Mouse (Mus musculus) liver, postnatal 0 days (tissue): ENCODE measurements around the gene Dlgap4. TPM values are rescaled to one million over a fixed set of nuclear protein-coding genes. Genes with fewer than 3 reads are reported as not detected.

Source experiments
- ATAC-seq: fragments of 200-750 bp; cut with Nextera tagmentation; 2 replicates; pipeline ENCODE4 v1.8.0; 2017; ENCODE audit warnings: mild to moderate bottlenecking, moderate library complexity
- DNase-seq: peaks from one replicate; pipeline ENCODE4 v3.0.0-alpha.2; 2016
- H3K27ac ChIP-seq: fragments of 300-500 bp; sonication (generic); 2 replicates; pipeline ENCODE4 v1.5.1; 2014; ENCODE audit warnings: antibody characterized with exemption, moderate library complexity, mild to moderate bottlenecking, low read depth
- H3K27me3 ChIP-seq: fragments of 300-500 bp; sonication (generic); 2 replicates; pipeline ENCODE4 v1.6.1; 2014; ENCODE audit warnings: low read length, control low read depth, mixed read lengths; ENCODE audit not compliant: insufficient read depth
- H3K36me3 ChIP-seq: fragments of 300-500 bp; sonication (generic); replicated peaks from 2 replicates; pipeline ENCODE4 v1.6.1; 2014; ENCODE audit warnings: mild to moderate bottlenecking, control low read depth, low read length, moderate library complexity, mixed read lengths; ENCODE audit not compliant: insufficient read depth
- H3K4me1 ChIP-seq: fragments of 300-500 bp; sonication (generic); 2 replicates; pipeline ENCODE4 v1.6.1; 2014; ENCODE audit warnings: antibody characterized with exemption, mild to moderate bottlenecking, control low read depth; ENCODE audit not compliant: insufficient read depth
- H3K4me2 ChIP-seq: fragments of 300-500 bp; sonication (generic); 2 replicates; pipeline ENCODE4 v1.6.1; 2014; ENCODE audit warnings: low read depth, mild to moderate bottlenecking, low read length, moderate library complexity, mixed read lengths
- H3K4me3 ChIP-seq: fragments of 300-500 bp; sonication (generic); 2 replicates; pipeline ENCODE4 v1.5.1; 2014; ENCODE audit warnings: low read depth, low read length
- H3K9ac ChIP-seq: fragments of 300-500 bp; sonication (generic); replicated peaks from 2 replicates; pipeline ENCODE4 v1.6.1; 2014; ENCODE audit warnings: mild to moderate bottlenecking, moderate library complexity
- H3K9me3 ChIP-seq: fragments of 300-500 bp; sonication (generic); 2 replicates; pipeline ENCODE4 v1.6.1; 2016; ENCODE audit warnings: mild to moderate bottlenecking, control low read depth, low read length, mixed read lengths
- CTCF ChIP-seq: sonication (generic); IDR thresholded peaks from 2 replicates; pipeline ENCODE4 v1.5.1; 2016; ENCODE audit warnings: antibody characterized with exemption, low read depth
- EP300 ChIP-seq: IDR thresholded peaks from 2 replicates; pipeline ENCODE4 v1.6.1; 2016; ENCODE audit warnings: antibody characterized with exemption, low read depth, mild to moderate bottlenecking
- WGBS: fragments of 180-500 bp; shearing (Covaris S2); extraction: QIAGEN DNeasy Blood & Tissue Kit; methylation state at CpG from one replicate; pipeline ENCODE4 v1.1.7; 2014; ENCODE audit not compliant: insufficient replicate concordance; 5-methylcytosine and 5-hydroxymethylcytosine counted together
- polyA plus RNA-seq: library from polyadenylated mRNA; unstranded; fragments of >200 nt; fragmentation: Nextera tagmentation; extraction: Ambion mirVana; gene quantifications from 2 replicates; pipeline ENCODE4 v1.2.1, GENCODE M21; 2015

The Dlgap4 gene
- polyA plus RNA-seq, 1 experiment from 2014 or later: 10.7 TPM

GRCm38 (mm10) chr2:156726878-156727277 lies 113.4 kb downstream of the Dlgap4 start:
- Histone ChIP-seq H3K36me3 (no peaks in the 10 kb centered on the region), H3K4me1 (peaks cover 25% of the 10 kb centered on the region), H3K27ac (no peak overlapping the region), H3K4me2 (no peak overlapping the region), H3K9me3 (no peaks in the 10 kb centered on the region), H3K4me3 (no peak overlapping the region), H3K9ac (no peak overlapping the region), H3K27me3 (no peaks in the 10 kb centered on the region)
- TF ChIP-seq CTCF: no peak
- no peak for TF ChIP-seq EP300
- no peak for ATAC-seq
- DNase-seq: no peak
- WGBS: 46% methylated on average over 3 of the region's 3 CpGs

- ATAC-seq: peak; percentile 44
- Histone ChIP-seq H3K4me3 (peak overlapping the region; percentile 55), H3K9ac (peak overlapping the region; percentile 64; the same call in 1 of the 2 replicates), H3K4me1 (peaks cover 27% of the 10 kb centered on the region), H3K4me2 (peak overlapping the region; percentile 81), H3K9me3 (no peaks in the 10 kb centered on the region), H3K27me3 (no peaks in the 10 kb centered on the region), H3K36me3 (no peaks in the 10 kb centered on the region), H3K27ac (peak overlapping the region; percentile 80)
- 15% methylated on average over 9 of the region's 10 CpGs for WGBS
- DNase-seq: no peak
- TF ChIP-seq CTCF: no peak
- TF ChIP-seq EP300: no peak
Measured at GRCm38 (mm10) chr2:156729537-156730469, 116.3 kb downstream of the Dlgap4 start.

- no peaks in the 10 kb centered on the region for H3K36me3 ChIP-seq
- no peaks in the 10 kb centered on the region for H3K27me3 ChIP-seq
- peak overlapping the region; percentile 81 for H3K4me2 ChIP-seq
- no peaks in the 10 kb centered on the region for H3K9me3 ChIP-seq
- DNase-seq (no peak), ATAC-seq (peak; percentile 24)
- H3K4me3 ChIP-seq: peak overlapping the region; percentile 55
- TF ChIP-seq CTCF (no peak), EP300 (no peak)
- 37% methylated on average over 12 of the region's 12 CpGs for WGBS
- peak overlapping the region; percentile 64; the same call in 1 of the 2 replicates for H3K9ac ChIP-seq
- peak overlapping the region; percentile 80 for H3K27ac ChIP-seq
- H3K4me1 ChIP-seq: peaks cover 27% of the 10 kb centered on the region
Measured at GRCm38 (mm10) chr2:156730501-156730921, 117.0 kb downstream of the Dlgap4 start.

- Histone ChIP-seq H3K9ac (no peak overlapping the region), H3K36me3 (no peaks in the 10 kb centered on the region), H3K4me3 (no peak overlapping the region), H3K27ac (no peak overlapping the region), H3K4me2 (no peak overlapping the region), H3K4me1 (peaks cover 19% of the 10 kb centered on the region), H3K27me3 (no peaks in the 10 kb centered on the region), H3K9me3 (no peaks in the 10 kb centered on the region)
- TF ChIP-seq EP300: no peak
- no peak for DNase-seq
- ATAC-seq: no peak
Measured at GRCm38 (mm10) chr2:156731592-156731991, 118.1 kb downstream of the Dlgap4 start.

GRCm38 (mm10) chr2:156732109-156732508 lies 118.6 kb downstream of the Dlgap4 start:
- peak; percentile 80 for ATAC-seq
- no peaks in the 10 kb centered on the region for H3K27me3 ChIP-seq
- no peaks in the 10 kb centered on the region for H3K36me3 ChIP-seq
- no peak overlapping the region for H3K4me3 ChIP-seq
- H3K4me2 ChIP-seq: no peak overlapping the region
- H3K9ac ChIP-seq: no peak overlapping the region
- DNase-seq: peak; percentile 46
- WGBS: 70% methylated on average over 6 of the region's 6 CpGs
- H3K9me3 ChIP-seq: no peaks in the 10 kb centered on the region
- peaks cover 15% of the 10 kb centered on the region for H3K4me1 ChIP-seq
- no peak overlapping the region for H3K27ac ChIP-seq
- TF ChIP-seq EP300 (no peak), CTCF (no peak)

GRCm38 (mm10) chr2:156735761-156736335 lies 122.3 kb downstream of the Dlgap4 start:
- H3K27me3 ChIP-seq: no peaks in the 10 kb centered on the region
- no peak overlapping the region for H3K4me3 ChIP-seq
- WGBS: 81% methylated on average over 3 of the region's 3 CpGs
- no peak overlapping the region for H3K4me2 ChIP-seq
- ATAC-seq (no peak), DNase-seq (no peak)
- H3K36me3 ChIP-seq: no peaks in the 10 kb centered on the region
- no peaks in the 10 kb centered on the region for H3K9me3 ChIP-seq
- TF ChIP-seq EP300: no peak
- TF ChIP-seq CTCF: no peak
- no peak overlapping the region for H3K27ac ChIP-seq
- H3K9ac ChIP-seq: no peak overlapping the region
- H3K4me1 ChIP-seq: peaks cover 6% of the 10 kb centered on the region
